Mouse (Mus musculus) brain, embryonic 14.5 days (tissue): ENCODE measurements at regions not wholly inside any gene's neighbourhood (a gene's known extent, or its start where the extent isn't known, plus 50 kb on each side); places are given as distances from the start of the nearest gene placed in this dataset.

Source experiments
- CTCF ChIP-seq: fragments of 200-500 bp; IDR thresholded peaks from 2 replicates; pipeline ENCODE4 v1.5.1; 2012; ENCODE audit warnings: inconsistent platforms, mild to moderate bottlenecking, moderate library complexity, borderline replicate concordance; ENCODE audit not compliant: insufficient read depth, insufficient read length; ENCODE audit errors: extremely low read depth
- POLR2A ChIP-seq: fragments of 200-500 bp; IDR thresholded peaks from 2 replicates; pipeline ENCODE4 v1.6.1; 2012; ENCODE audit warnings: mild to moderate bottlenecking, inconsistent platforms, borderline replicate concordance; ENCODE audit not compliant: poor library complexity, insufficient read depth, insufficient read length, severe bottlenecking; ENCODE audit errors: extremely low read depth

DNA sequence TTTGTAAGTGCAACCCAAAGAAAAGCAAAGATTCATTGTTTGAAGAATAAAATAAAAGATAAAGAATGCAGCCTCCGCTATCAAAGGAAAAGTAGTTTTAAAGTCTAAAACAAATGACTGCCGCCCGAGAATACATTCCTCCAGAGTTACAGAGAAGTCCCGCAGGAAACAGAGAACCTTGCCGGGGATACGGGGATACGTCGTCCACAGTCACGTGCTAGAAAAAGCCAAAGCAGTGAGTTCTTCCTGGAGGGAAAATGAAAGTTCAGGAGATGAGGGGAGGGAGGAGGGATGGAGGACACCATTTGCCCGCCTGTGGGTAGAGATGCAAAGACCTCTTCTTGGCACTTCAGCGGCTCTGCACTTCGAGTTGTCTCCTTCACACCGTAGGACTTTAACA is 68.0 kb upstream of the Kctd3 start:
- TF ChIP-seq CTCF (no peak), POLR2A (no peak)
